Mouse (Mus musculus) lung, postnatal 0 days (tissue): ENCODE measurements around the gene 4930522H14Rik.

Source experiments
- CTCF ChIP-seq: IDR thresholded peaks from 2 replicates; pipeline ENCODE4 v1.5.1; 2016; ENCODE audit warnings: antibody characterized with exemption, mild to moderate bottlenecking
- EP300 ChIP-seq: IDR thresholded peaks from 2 replicates; pipeline ENCODE4 v1.6.1; 2016; ENCODE audit warnings: antibody characterized with exemption, mild to moderate bottlenecking, control low read depth

DNA sequence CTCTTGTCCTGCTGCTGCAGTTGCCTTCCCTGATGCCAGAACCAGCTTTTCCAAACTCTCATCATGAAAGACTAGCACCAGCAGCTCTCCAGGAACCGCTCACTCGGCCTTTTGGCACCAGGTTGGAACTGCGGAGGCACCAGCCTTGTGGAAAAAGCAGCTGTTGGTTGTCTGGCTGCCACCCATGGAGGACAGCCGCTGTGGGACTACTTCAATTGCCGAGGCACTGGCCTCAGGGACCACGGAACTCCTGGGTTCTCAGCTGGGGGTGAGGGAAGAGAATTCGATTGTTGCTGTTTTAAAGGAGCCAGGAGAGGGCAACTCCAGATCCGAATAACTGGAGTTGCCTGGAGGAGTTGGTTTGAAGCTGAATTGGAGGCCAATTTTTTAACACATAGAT, 43.2 kb upstream of the 4930522H14Rik start:
- TF ChIP-seq CTCF (no peak), EP300 (no peak)
